Mouse (Mus musculus) heart, postnatal 0 days (tissue): ENCODE measurements around the gene Supt4a.

Experiments used
- CTCF ChIP-seq: IDR thresholded peaks from 2 replicates; pipeline ENCODE4 v1.5.1; 2016; ENCODE audit warnings: antibody characterized with exemption, control low read depth, low read depth
- EP300 ChIP-seq: IDR thresholded peaks from 2 replicates; pipeline ENCODE4 v1.6.1; 2016; ENCODE audit warnings: antibody characterized with exemption, low read depth

DNA sequence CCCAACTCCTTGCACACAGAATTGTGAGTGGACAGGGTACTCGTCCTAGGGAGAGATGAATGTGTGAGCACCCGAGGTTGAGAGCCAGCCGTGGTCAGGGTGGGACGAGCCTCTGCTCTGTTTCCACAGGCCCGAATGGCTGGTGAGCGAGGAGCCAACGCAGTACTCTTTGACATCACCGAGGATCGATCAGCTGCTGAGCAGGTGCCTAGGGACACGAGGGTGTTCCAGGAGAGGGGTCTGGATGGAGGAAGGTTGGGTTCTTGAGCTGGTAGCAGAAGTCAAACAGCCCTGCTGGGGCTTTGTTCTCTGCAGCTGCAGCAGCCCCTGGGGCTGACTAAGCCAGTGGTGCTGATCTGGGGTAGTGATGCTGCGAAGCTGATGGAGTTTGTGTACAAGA is 10.3 kb upstream of the Supt4a start:
- TF ChIP-seq CTCF = no peak
- TF ChIP-seq EP300 = no peak
